Comparison of ENCODE assay signal across 8 mouse cellular contexts in the genomic region with DNA sequence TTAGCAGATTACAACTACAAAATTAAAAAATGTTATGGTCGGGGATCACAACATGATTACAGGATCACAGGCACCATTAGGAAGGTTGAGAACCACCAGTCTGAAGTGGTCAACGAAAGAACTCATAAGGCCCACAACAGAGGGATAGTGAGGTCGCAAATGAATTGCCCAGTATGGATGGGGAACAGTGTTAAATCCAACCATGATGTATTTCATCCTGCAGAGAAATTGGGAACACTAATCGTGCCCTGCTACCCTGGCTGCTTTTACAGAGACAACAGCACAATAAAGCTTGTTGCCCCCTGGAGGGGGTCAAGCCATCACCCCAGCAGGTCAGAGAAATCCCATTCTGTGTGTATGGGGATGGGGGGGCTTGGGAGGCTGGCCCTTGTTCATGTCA. TPM values are rescaled to one million over a fixed set of nuclear protein-coding genes. Genes with fewer than 3 reads are reported as not detected.
DNase-seq lines count a peak whose midpoint lies in the region; ATAC-seq and TF ChIP-seq lines count a peak whose summit lies in the region.

No protein-coding gene starts in this region.

- peaks cover 36% of the 10 kb centered on the region for H3K4me1 ChIP-seq in forebrain, embryonic 15.5 days
- peaks cover 8 to 20% of the 10 kb centered on the region in 2 experiments for H3K4me1 ChIP-seq in liver, embryonic 14.5 days (replicated peaks; ENCODE audit: control insufficient read depth in 2 of 2, insufficient read depth in 2 of 2, low read length in 1 of 2)

- no peak for TF ChIP-seq EP300 in liver, embryonic 14.5 days (IDR thresholded peaks at IDR 0.05; ENCODE audit: low read depth)

- H3K4me2 ChIP-seq in forebrain, embryonic 15.5 days (replicated peaks) = peak overlapping the region; percentile 84
- peak overlapping the region; percentile 92 for H3K4me2 ChIP-seq in liver, embryonic 14.5 days (ENCODE audit: low read depth)

- no peak for ATAC-seq in forebrain, embryonic 15.5 days (replicated peaks)
- no peak for ATAC-seq in liver, embryonic 14.5 days (ENCODE audit: insufficient read depth)
- no peak for ATAC-seq in CD4-positive, CD25-positive, alpha-beta regulatory T cell, adult 4 months

- WGBS in forebrain, embryonic 15.5 days = 49% methylated on average over 4 of the region's 4 CpGs
- WGBS in liver, embryonic 14.5 days (ENCODE audit: insufficient replicate concordance) = 62% methylated on average over 4 of the region's 4 CpGs

- no peak for TF ChIP-seq CTCF in liver, embryonic 14.5 days (IDR thresholded peaks at IDR 0.05; ENCODE audit: low read depth)

- peak overlapping the region; percentile 60 for H3K4me3 ChIP-seq in forebrain, embryonic 15.5 days
- H3K4me3 ChIP-seq in liver, embryonic 14.5 days (ENCODE audit: insufficient read depth in 1 of 2, low read depth in 2 of 2, low read length in 2 of 2) = peak overlapping the region; percentile 80 to 99

- H3K9ac ChIP-seq in forebrain, embryonic 15.5 days (replicated peaks) = peak overlapping the region; percentile 74
- peak overlapping the region; percentile 92 for H3K9ac ChIP-seq in liver, embryonic 14.5 days (replicated peaks)

- H3K27ac ChIP-seq in forebrain, embryonic 15.5 days (replicated peaks) = no peak overlapping the region
- H3K27ac ChIP-seq in liver, embryonic 14.5 days = no peak overlapping the region

- DNase-seq in heart, adult 11 months = peak; percentile 78
- no peak for DNase-seq in heart, adult 9 months (ENCODE audit: low spot score in 2 of 2)
- peak; percentile 18 for DNase-seq in A20 (ENCODE audit: low read depth, low spot score)
- DNase-seq in liver, embryonic 14.5 days (ENCODE audit: low read depth in 3 of 3, low spot score in 3 of 3) = no peak
- no peak for DNase-seq in spleen, adult 12 weeks (ENCODE audit: low spot score)
- no peak for DNase-seq in ovary, postnatal 36 days (ENCODE audit: low spot score)

- no peaks in the 10 kb centered on the region for H3K27me3 ChIP-seq in forebrain, embryonic 15.5 days
- no peaks in the 10 kb centered on the region for H3K27me3 ChIP-seq in liver, embryonic 14.5 days (ENCODE audit: control insufficient read depth, insufficient read depth, low read length)

- no peaks in the 10 kb centered on the region for H3K9me3 ChIP-seq in forebrain, embryonic 15.5 days
- H3K9me3 ChIP-seq in liver, embryonic 14.5 days (ENCODE audit: control insufficient read depth, low read length) = no peaks in the 10 kb centered on the region

- peaks cover 63% of the 10 kb centered on the region for H3K36me3 ChIP-seq in forebrain, embryonic 15.5 days
- peaks cover 71% of the 10 kb centered on the region for H3K36me3 ChIP-seq in liver, embryonic 14.5 days (replicated peaks; ENCODE audit: control insufficient read depth, insufficient read depth, low read depth)

RNA-seq across cellular contexts. Expression of gene Ranbp1, which starts 1.7 kb away (rescaled TPM):
- 441 and 464 TPM in 2 replicates for polyA plus RNA-seq in forebrain, embryonic 15.5 days (2015; fragmentation: Nextera tagmentation; extraction: Ambion mirVana)
- polyA plus RNA-seq in liver, embryonic 14.5 days (2012; rRNA removed) = 86.2 and 148 TPM in 2 replicates
- polyA plus RNA-seq in liver, embryonic 14.5 days (2014; fragmentation: Nextera tagmentation; extraction: Ambion mirVana) = 338 and 364 TPM in 2 replicates
- 100 to 1,000 TPM; 122 to 138 TPM for polyA plus RNA-seq in CD4-positive, CD25-positive, alpha-beta regulatory T cell, adult 4 months (2017; shearing (Covaris generic))

RNA-seq across cellular contexts. Expression of gene Trmt2a, which starts 1.8 kb away (rescaled TPM):
- 114 and 119 TPM in 2 replicates for polyA plus RNA-seq in forebrain, embryonic 15.5 days (2015; fragmentation: Nextera tagmentation; extraction: Ambion mirVana)
- 44.4 and 51.8 TPM in 2 replicates for polyA plus RNA-seq in liver, embryonic 14.5 days (2012; rRNA removed)
- 46.2 and 47.9 TPM in 2 replicates for polyA plus RNA-seq in liver, embryonic 14.5 days (2014; fragmentation: Nextera tagmentation; extraction: Ambion mirVana)
- 10 to 100 TPM; 42.2 to 67.6 TPM for polyA plus RNA-seq in CD4-positive, CD25-positive, alpha-beta regulatory T cell, adult 4 months (2017; shearing (Covaris generic))

RNA-seq across cellular contexts. Expression of gene Gm49776, which starts 7.9 kb away (rescaled TPM):
- 3.1 and 6.6 TPM in 2 replicates for polyA plus RNA-seq in forebrain, embryonic 15.5 days (2015; fragmentation: Nextera tagmentation; extraction: Ambion mirVana)
- 0.18 and 0.40 TPM in 2 replicates for polyA plus RNA-seq in liver, embryonic 14.5 days (2012; rRNA removed)
- polyA plus RNA-seq in liver, embryonic 14.5 days (2014; fragmentation: Nextera tagmentation; extraction: Ambion mirVana) = 1.3 and 1.9 TPM in 2 replicates
- not detected for polyA plus RNA-seq in CD4-positive, CD25-positive, alpha-beta regulatory T cell, adult 4 months (2017; shearing (Covaris generic))

RNA-seq across cellular contexts. Expression of gene Zdhhc8, which starts 15.3 kb away (rescaled TPM):
- polyA plus RNA-seq in forebrain, embryonic 15.5 days (2015; fragmentation: Nextera tagmentation; extraction: Ambion mirVana) = 17.9 and 18.9 TPM in 2 replicates
- polyA plus RNA-seq in liver, embryonic 14.5 days (2012; rRNA removed) = 2.9 and 3.9 TPM in 2 replicates
- polyA plus RNA-seq in liver, embryonic 14.5 days (2014; fragmentation: Nextera tagmentation; extraction: Ambion mirVana) = 0.88 and 1.2 TPM in 2 replicates
- 1 to 10 TPM; 1.6 to 3.2 TPM for polyA plus RNA-seq in CD4-positive, CD25-positive, alpha-beta regulatory T cell, adult 4 months (2017; shearing (Covaris generic))

RNA-seq across cellular contexts. Expression of gene Ccdc188, which starts 32.6 kb away (rescaled TPM):
- 0.27 TPM in 1 of 2 replicates, not detected in the other for polyA plus RNA-seq in forebrain, embryonic 15.5 days (2015; fragmentation: Nextera tagmentation; extraction: Ambion mirVana)
- polyA plus RNA-seq in liver, embryonic 14.5 days (2012; rRNA removed) = not detected in 2 replicates
- polyA plus RNA-seq in liver, embryonic 14.5 days (2014; fragmentation: Nextera tagmentation; extraction: Ambion mirVana) = not detected in 2 replicates
- polyA plus RNA-seq in CD4-positive, CD25-positive, alpha-beta regulatory T cell, adult 4 months (2017; shearing (Covaris generic)) = not detected

Comparison
In these comparisons a context has a peak if more than half of its experiments do, and no peak if none do; other contexts are left out.
1. DNase-seq: peak in heart, adult 11 months (single experiment) and A20 (single experiment); none in heart, adult 9 months (0 of 2), liver, embryonic 14.5 days (0 of 3), spleen, adult 12 weeks (single experiment) and ovary, postnatal 36 days (single experiment).